Mouse (Mus musculus) midbrain, embryonic 12.5 days (tissue): ENCODE measurements around the gene Timm13. TPM values are rescaled to one million over a fixed set of nuclear protein-coding genes. Genes with fewer than 3 reads are reported as not detected.

Experiments used
- ATAC-seq: fragments of 200-750 bp; cut with Nextera tagmentation; 2 replicates; pipeline ENCODE4 v1.8.0; 2017; ENCODE audit warnings: low read depth, moderate TSS enrichment, moderate library complexity; ENCODE audit not compliant: low FRiP score
- H3K27ac ChIP-seq: fragments of 300-500 bp; sonication (generic); replicated peaks from 2 replicates; pipeline ENCODE4 v1.5.1; 2016; ENCODE audit warnings: mild to moderate bottlenecking
- H3K27me3 ChIP-seq: fragments of 300-500 bp; sonication (generic); 2 replicates; pipeline ENCODE4 v1.6.1; 2016; ENCODE audit warnings: mild to moderate bottlenecking
- H3K36me3 ChIP-seq: fragments of 300-500 bp; sonication (generic); 2 replicates; pipeline ENCODE4 v1.6.1; 2016
- H3K4me1 ChIP-seq: fragments of 300-500 bp; sonication (generic); 2 replicates; pipeline ENCODE4 v1.6.1; 2016
- H3K4me2 ChIP-seq: fragments of 300-500 bp; sonication (generic); replicated peaks from 2 replicates; pipeline ENCODE4 v1.6.1; 2016; ENCODE audit warnings: mild to moderate bottlenecking, moderate library complexity
- H3K4me3 ChIP-seq: fragments of 300-500 bp; sonication (generic); 2 replicates; pipeline ENCODE4 v1.5.1; 2016; ENCODE audit warnings: mild to moderate bottlenecking
- H3K9ac ChIP-seq: fragments of 300-500 bp; sonication (generic); replicated peaks from 2 replicates; pipeline ENCODE4 v1.6.1; 2016; ENCODE audit warnings: mild to moderate bottlenecking, moderate library complexity
- H3K9me3 ChIP-seq: fragments of 300-500 bp; sonication (generic); 2 replicates; pipeline ENCODE4 v1.6.1; 2016; ENCODE audit warnings: mild to moderate bottlenecking
- WGBS: fragments of 180-500 bp; shearing (Covaris S2); methylation state at CpG from one replicate; pipeline ENCODE4 v1.1.7; 2016; 5-methylcytosine and 5-hydroxymethylcytosine counted together
- polyA plus RNA-seq: library from polyadenylated mRNA; unstranded; fragments of >200 nt; fragmentation: Nextera tagmentation; extraction: Ambion mirVana; gene quantifications from 2 replicates; pipeline ENCODE4 v1.2.1, GENCODE M21; 2016

Gene Timm13
- polyA plus RNA-seq, 1 experiment from 2014 or later, result 308 TPM

DNA sequence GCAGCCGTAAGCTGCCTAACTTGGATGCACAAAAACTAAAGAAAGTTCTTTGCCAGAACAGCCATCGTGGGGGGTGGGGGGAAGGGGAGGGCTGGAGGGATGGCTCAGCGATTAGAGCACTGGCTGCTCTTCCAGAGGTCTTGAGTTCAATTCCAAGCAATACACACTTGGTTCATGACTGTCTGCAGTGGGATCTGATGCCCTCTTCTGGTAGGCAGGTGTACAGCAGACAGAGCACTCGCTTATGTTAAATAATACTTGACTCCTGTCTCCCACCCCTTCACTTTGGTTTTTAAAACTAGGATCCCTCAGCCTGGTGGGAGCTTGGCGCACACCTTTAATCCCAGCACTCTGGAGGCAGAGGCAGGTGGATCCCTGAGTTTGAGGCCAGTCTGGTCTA is 24.7 kb downstream of the Timm13 start:
- ATAC-seq, result peak; percentile 51; the same call in 1 of the 2 replicates
- no peak overlapping the region for H3K4me2 ChIP-seq
- no peaks in the 10 kb centered on the region for H3K9me3 ChIP-seq
- H3K27ac ChIP-seq, result no peak overlapping the region
- H3K4me1 ChIP-seq, result 0 out of 2 replicates have a peak, but pooled peaks cover 2% of the 10 kb centered on the region
- 28% methylated on average over 5 of the region's 5 CpGs for WGBS
- H3K27me3 ChIP-seq, result peaks cover 12% of the 10 kb centered on the region
- no peaks in the 10 kb centered on the region for H3K36me3 ChIP-seq
- H3K4me3 ChIP-seq, result no peak overlapping the region
- no peak overlapping the region; the same call in 1 of the 2 replicates for H3K9ac ChIP-seq

DNA sequence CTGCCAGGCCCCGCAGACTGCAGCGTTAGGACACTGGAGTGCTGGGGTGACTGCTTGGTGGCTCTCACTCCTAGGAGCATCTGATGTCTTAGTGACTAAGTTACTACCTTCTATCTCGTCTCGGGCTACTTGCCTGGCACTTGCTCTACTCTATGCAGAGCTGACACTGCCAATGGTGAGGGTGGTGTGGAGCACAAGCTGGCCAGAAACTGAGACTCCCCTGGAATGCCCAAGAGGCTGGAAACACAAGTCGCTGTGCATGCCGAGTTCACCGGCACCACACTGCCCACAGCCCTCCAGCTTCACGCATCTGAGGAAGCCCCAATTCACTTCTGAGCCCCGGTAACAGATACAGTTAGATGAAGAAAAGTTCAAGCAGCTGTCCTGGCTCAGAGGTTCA is 26.7 kb downstream of the Timm13 start:
- H3K36me3 ChIP-seq, result no peaks in the 10 kb centered on the region
- no peak for ATAC-seq
- no peak overlapping the region for H3K4me2 ChIP-seq
- H3K27me3 ChIP-seq, result peaks cover 8% of the 10 kb centered on the region; the same call in 1 of the 2 replicates
- H3K4me1 ChIP-seq, result 0 out of 2 replicates have a peak, but pooled peaks cover 2% of the 10 kb centered on the region
- H3K27ac ChIP-seq, result no peak overlapping the region
- no peak overlapping the region; the same call in 1 of the 2 replicates for H3K9ac ChIP-seq
- H3K4me3 ChIP-seq, result no peak overlapping the region
- 81% methylated on average over 9 of the region's 9 CpGs for WGBS
- no peaks in the 10 kb centered on the region for H3K9me3 ChIP-seq

DNA sequence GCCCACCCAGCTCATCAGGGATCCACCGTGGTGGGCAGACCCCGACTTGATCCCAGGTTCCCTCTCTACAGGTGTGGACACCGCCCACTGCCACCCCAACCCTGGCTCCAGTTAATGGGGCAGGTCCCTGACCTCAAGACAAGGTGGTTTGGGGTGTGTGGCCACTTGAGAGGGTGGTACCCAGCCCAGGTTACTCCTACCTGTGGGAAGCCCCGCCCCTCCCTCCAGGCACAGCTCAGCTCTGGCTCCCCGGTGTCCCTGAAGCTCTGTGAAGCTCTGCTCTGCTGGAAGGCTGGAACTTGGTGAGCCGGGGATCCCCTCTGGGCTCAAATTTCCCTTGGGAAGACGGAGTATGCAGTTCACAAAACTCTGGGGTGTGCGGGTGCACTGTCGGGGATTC is 29.2 kb downstream of the Timm13 start, which contains the start of gene Tmprss9:
Tmprss9 (plus strand) TSS at position 268 of the 400 bp plus-strand sequence.
- Histone ChIP-seq H3K9me3 (no peaks in the 10 kb centered on the region), H3K9ac (no peak within 1 kb of the TSS), H3K4me3 (no peak within 1 kb of the TSS), H3K27me3 (peaks cover 8% of the 10 kb centered on the region; the same call in 1 of the 2 replicates), H3K4me2 (no peak within 1 kb of the TSS), H3K4me1 (0 out of 2 replicates have a peak, but pooled peaks cover 2% of the 10 kb centered on the region), H3K27ac (no peak within 1 kb of the TSS), H3K36me3 (peaks cover 17% of the 10 kb centered on the region)
- no peak for ATAC-seq
- 36% methylated on average over 9 of the region's 9 CpGs for WGBS

GRCm38 (mm10) chr10:80870993-80871392 is 29.8 kb downstream of the Timm13 start:
- Histone ChIP-seq H3K4me1 (0 out of 2 replicates have a peak, but pooled peaks cover 2% of the 10 kb centered on the region), H3K4me3 (no peak overlapping the region), H3K4me2 (no peak overlapping the region), H3K36me3 (peaks cover 23% of the 10 kb centered on the region), H3K27ac (no peak overlapping the region), H3K27me3 (peaks cover 8% of the 10 kb centered on the region; the same call in 1 of the 2 replicates), H3K9ac (no peak overlapping the region), H3K9me3 (no peaks in the 10 kb centered on the region)
- 72% methylated on average over 3 of the region's 6 CpGs for WGBS
- ATAC-seq, result no peak

- Histone ChIP-seq H3K9me3 (no peaks in the 10 kb centered on the region), H3K27ac (no peak overlapping the region), H3K4me3 (no peak overlapping the region), H3K4me1 (no peaks in the 10 kb centered on the region), H3K9ac (no peak overlapping the region), H3K4me2 (no peak overlapping the region), H3K27me3 (no peaks in the 10 kb centered on the region), H3K36me3 (peaks cover 70% of the 10 kb centered on the region)
- no peak for ATAC-seq
- WGBS, result 93% methylated on average over 16 of the region's 16 CpGs
These were observed 36.3 kb downstream of the Timm13 start for GRCm38 (mm10) chr10:80864446-80864845.

GRCm38 (mm10) chr10:80862305-80862704 is 38.5 kb downstream of the Timm13 start:
- no peak overlapping the region for H3K27ac ChIP-seq
- no peak overlapping the region for H3K4me2 ChIP-seq
- 92% methylated on average over 5 of the region's 5 CpGs for WGBS
- peaks cover 57% of the 10 kb centered on the region for H3K36me3 ChIP-seq
- H3K4me3 ChIP-seq, result no peak overlapping the region
- ATAC-seq, result no peak
- H3K4me1 ChIP-seq, result peaks cover 8% of the 10 kb centered on the region
- no peak overlapping the region for H3K9ac ChIP-seq
- no peaks in the 10 kb centered on the region for H3K9me3 ChIP-seq
- no peaks in the 10 kb centered on the region for H3K27me3 ChIP-seq

DNA sequence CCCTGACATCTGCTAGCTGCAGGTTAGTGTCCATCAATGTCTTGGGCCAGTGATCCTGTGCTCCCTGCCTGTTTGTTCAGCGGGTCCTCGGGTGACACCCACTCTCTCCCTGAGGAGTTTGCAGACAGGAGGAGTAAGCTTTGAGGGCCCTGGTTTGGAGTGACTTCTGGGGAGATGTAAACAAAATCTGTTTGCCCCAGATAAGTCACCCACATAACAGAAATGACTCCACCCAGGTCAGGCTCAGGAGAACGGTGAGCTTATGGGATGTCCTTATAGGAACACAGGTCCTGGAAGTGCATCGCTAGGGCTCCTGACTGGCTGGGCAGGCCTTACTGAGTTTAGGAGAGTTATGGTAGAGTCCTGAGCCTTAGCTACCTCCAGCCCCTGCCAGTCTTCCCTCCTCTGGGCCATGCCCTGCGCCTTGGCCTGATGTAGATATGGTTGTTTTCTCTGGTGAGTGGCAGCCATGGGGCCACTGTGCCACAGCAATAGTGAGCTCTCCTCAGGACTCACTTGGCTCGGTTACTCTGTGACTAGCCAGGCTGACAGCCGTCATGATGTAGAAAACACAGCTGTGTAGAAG is 42.3 kb downstream of the Timm13 start:
- no peak overlapping the region for H3K9ac ChIP-seq
- H3K9me3 ChIP-seq, result no peaks in the 10 kb centered on the region
- no peaks in the 10 kb centered on the region for H3K27me3 ChIP-seq
- H3K27ac ChIP-seq, result no peak overlapping the region
- H3K36me3 ChIP-seq, result peaks cover 24% of the 10 kb centered on the region
- H3K4me1 ChIP-seq, result peaks cover 36% of the 10 kb centered on the region
- ATAC-seq, result no peak
- no peak overlapping the region for H3K4me3 ChIP-seq
- 88% methylated on average over 7 of the region's 7 CpGs for WGBS
- no peak overlapping the region for H3K4me2 ChIP-seq

DNA sequence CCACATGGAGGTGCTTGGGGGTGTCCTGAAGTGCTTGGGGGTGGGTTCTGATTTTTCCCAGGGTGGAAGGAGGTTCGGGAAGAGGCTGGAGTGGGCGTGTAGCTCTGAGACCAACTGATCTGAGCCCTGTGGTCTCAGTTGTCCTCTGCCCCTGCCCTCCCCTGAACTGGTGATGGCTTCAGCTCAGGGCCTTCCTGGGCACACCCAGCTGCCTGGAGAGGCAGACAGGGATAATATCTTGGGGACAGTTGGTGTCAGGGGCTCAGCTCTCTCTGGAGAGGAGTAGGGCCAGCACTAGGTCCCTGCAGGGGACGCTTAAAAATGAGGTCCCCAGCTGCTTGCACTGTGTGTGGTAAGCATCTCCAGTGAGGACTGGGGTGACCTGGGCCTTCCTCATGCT is 42.9 kb downstream of the Timm13 start:
- H3K27ac ChIP-seq, result no peak overlapping the region; the same call in 1 of the 2 replicates
- H3K27me3 ChIP-seq, result no peaks in the 10 kb centered on the region
- peaks cover 23% of the 10 kb centered on the region for H3K36me3 ChIP-seq
- peak overlapping the region; percentile 15; the same call in 1 of the 2 replicates for H3K4me2 ChIP-seq
- no peak overlapping the region for H3K4me3 ChIP-seq
- whole genome bisulfite sequencing, result 74% methylated on average over 3 of the region's 3 CpGs
- H3K4me1 ChIP-seq, result peaks cover 36% of the 10 kb centered on the region
- no peak for ATAC-seq
- H3K9ac ChIP-seq, result peak overlapping the region; percentile 37; the same call in 1 of the 2 replicates
- no peaks in the 10 kb centered on the region for H3K9me3 ChIP-seq

- 0 out of 2 replicates have a peak overlapping the region, but pooled peaks have one; percentile 0 for H3K4me3 ChIP-seq
- no peak for ATAC-seq
- 51% methylated on average over 8 of the region's 8 CpGs for WGBS
- H3K4me1 ChIP-seq, result peaks cover 36% of the 10 kb centered on the region
- H3K9ac ChIP-seq, result peak overlapping the region; percentile 37
- no peaks in the 10 kb centered on the region for H3K9me3 ChIP-seq
- no peaks in the 10 kb centered on the region for H3K27me3 ChIP-seq
- H3K36me3 ChIP-seq, result peaks cover 22% of the 10 kb centered on the region
- H3K4me2 ChIP-seq, result peak overlapping the region; percentile 15; the same call in 1 of the 2 replicates
- H3K27ac ChIP-seq, result no peak overlapping the region
These were observed 43.4 kb downstream of the Timm13 start for GRCm38 (mm10) chr10:80857386-80857785.

DNA sequence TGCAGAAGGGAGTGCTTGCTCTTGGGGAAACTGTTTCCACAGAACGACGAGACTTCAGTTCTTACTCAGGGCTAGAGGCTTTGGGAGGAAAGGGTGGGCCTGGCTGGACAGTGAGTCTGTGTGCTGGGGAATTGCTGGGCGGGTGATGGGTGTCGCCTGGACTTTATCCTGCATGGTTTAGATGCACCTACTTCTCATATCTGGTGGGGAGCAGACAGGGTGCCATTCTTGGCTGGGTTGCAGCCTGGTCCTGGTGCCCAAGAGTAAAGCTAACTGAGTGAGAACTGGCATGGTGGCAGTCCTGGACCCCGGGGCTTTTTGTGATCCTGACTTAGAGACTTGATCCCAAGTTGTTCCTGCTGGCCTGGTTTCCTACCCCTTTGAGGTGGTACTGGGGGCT is 43.9 kb downstream of the Timm13 start:
- H3K4me3 ChIP-seq, result 0 out of 2 replicates have a peak overlapping the region, but pooled peaks have one; percentile 0
- no peak overlapping the region for H3K27ac ChIP-seq

DNA sequence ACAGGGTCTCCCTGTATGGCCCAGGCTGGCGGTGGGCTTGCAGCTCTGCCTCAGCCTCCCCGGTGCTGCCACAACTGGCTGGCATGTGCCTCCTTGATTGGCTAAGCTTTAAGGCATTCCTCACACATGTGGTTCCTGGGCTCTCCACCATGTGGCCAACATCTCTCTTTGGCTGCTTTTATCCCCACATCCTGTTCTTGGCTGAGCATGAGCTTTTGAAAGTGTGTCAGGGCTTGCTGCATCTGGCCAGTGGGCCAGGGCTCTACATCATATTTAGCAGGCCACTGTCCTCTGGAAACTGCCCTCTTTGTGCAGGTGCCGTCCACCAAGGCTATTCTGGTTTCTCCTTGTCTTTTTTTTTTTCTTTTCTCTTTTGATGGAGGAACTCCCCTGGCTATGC is 44.5 kb downstream of the Timm13 start:
- ATAC-seq, result no peak
- peak overlapping the region; percentile 99 for H3K4me2 ChIP-seq
- peak overlapping the region; percentile 94; the same call in 1 of the 2 replicates for H3K4me3 ChIP-seq
- peaks cover 36% of the 10 kb centered on the region for H3K4me1 ChIP-seq
- no peaks in the 10 kb centered on the region for H3K9me3 ChIP-seq
- peak overlapping the region; percentile 17; the same call in 1 of the 2 replicates for H3K9ac ChIP-seq
- peaks cover 22% of the 10 kb centered on the region for H3K36me3 ChIP-seq
- H3K27me3 ChIP-seq, result no peaks in the 10 kb centered on the region
- 64% methylated on average over 3 of the region's 3 CpGs for WGBS
- H3K27ac ChIP-seq, result no peak overlapping the region

More for the DNA sequence above, 43.9 kb downstream of the Timm13 start:
- 87% methylated on average over 5 of the region's 5 CpGs for WGBS
- H3K27me3 ChIP-seq, result no peaks in the 10 kb centered on the region
- peaks cover 36% of the 10 kb centered on the region for H3K4me1 ChIP-seq
- H3K4me2 ChIP-seq, result 0 out of 2 replicates have a peak overlapping the region, but pooled peaks have one; percentile 15
- no peaks in the 10 kb centered on the region for H3K9me3 ChIP-seq
- no peak for ATAC-seq
- peak overlapping the region; percentile 37; the same call in 1 of the 2 replicates for H3K9ac ChIP-seq
- H3K36me3 ChIP-seq, result peaks cover 22% of the 10 kb centered on the region

DNA sequence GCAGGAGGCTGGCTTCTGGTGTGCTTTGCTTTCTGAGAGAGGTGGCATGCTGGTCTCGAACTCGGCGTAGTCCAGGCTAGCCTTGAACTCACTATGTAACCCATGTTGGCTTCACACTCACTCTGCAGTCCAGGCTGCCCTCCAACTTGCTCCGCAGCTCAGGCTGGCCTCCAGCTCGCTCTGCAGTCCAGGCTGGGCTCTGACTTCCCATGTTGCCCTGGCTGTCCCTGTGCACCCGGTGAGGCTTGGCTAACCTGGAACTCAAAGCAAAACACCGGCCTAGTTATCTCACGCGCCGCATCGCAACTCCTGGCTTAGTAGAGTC is 45.1 kb downstream of the Timm13 start:
- H3K9me3 ChIP-seq, result no peaks in the 10 kb centered on the region
- H3K27me3 ChIP-seq, result no peaks in the 10 kb centered on the region
- H3K4me2 ChIP-seq, result peak overlapping the region; percentile 99
- peak overlapping the region; percentile 94 for H3K4me3 ChIP-seq
- ATAC-seq, result peak; percentile 8; the same call in 1 of the 2 replicates
- peaks cover 36% of the 10 kb centered on the region for H3K4me1 ChIP-seq
- peaks cover 26% of the 10 kb centered on the region for H3K36me3 ChIP-seq
- H3K27ac ChIP-seq, result 0 out of 2 replicates have a peak overlapping the region, but pooled peaks have one; percentile 46
- WGBS, result 25% methylated on average over 11 of the region's 11 CpGs
- peak overlapping the region; percentile 89 for H3K9ac ChIP-seq
